Mouse (Mus musculus) urinary bladder, postnatal 4 days (tissue): ENCODE results near the gene Sept3.
A peak's percentile ranks its signal among the peaks of the same experiment; 100 is the strongest.

Source experiments
- DNase-seq, 2 experiments: peaks; one replicate each; pipeline ENCODE4 v3.0.0; 2021 to 2022; ENCODE audit warnings: low spot score in 2 of 2

Gene Sept3

GRCm38 (mm10) chr15:82271201-82271600, 3.5 kb upstream of the Sept3 start:
- peak in 1 of 2 experiments; percentile 80 for DNase-seq

GRCm38 (mm10) chr15:82272295-82272694, 2.4 kb upstream of the Sept3 start:
- DNase-seq = no peak

- DNase-seq = no peak
These were observed 521 bp downstream of the Sept3 start for GRCm38 (mm10) chr15:82274927-82275901.

- DNase-seq = no peak
These were observed 2.9 kb downstream of the Sept3 start for GRCm38 (mm10) chr15:82277591-82277990.

- DNase-seq = no peak
These were observed 5.9 kb downstream of the Sept3 start for GRCm38 (mm10) chr15:82280638-82281037.

GRCm38 (mm10) chr15:82286157-82286556, 11.5 kb downstream of the Sept3 start:
- no peak for DNase-seq

- DNase-seq = no peak
These were observed 15.6 kb downstream of the Sept3 start for GRCm38 (mm10) chr15:82290252-82290651.

- no peak for DNase-seq
These were observed 18.2 kb downstream of the Sept3 start for GRCm38 (mm10) chr15:82292851-82293250.

GRCm38 (mm10) chr15:82293271-82293711, 18.6 kb downstream of the Sept3 start:
- no peak for DNase-seq

- DNase-seq = no peak
These were observed 19.4 kb downstream of the Sept3 start for GRCm38 (mm10) chr15:82294059-82294458.

GRCm38 (mm10) chr15:82298764-82299561, 24.3 kb downstream of the Sept3 start, which contains the start of gene Wbp2nl:
Gene Wbp2nl (plus strand): TSS chr15:82298954.
- no peak for DNase-seq

GRCm38 (mm10) chr15:82307107-82307506, 32.4 kb downstream of the Sept3 start:
- no peak for DNase-seq

- DNase-seq = no peak
These were observed 33.7 kb downstream of the Sept3 start for GRCm38 (mm10) chr15:82308416-82308815.

- no peak for DNase-seq
These were observed 43.1 kb downstream of the Sept3 start for GRCm38 (mm10) chr15:82317839-82318238.

- no peak for DNase-seq
These were observed 44.9 kb downstream of the Sept3 start for GRCm38 (mm10) chr15:82319613-82320012.

GRCm38 (mm10) chr15:82322195-82322594, 47.5 kb downstream of the Sept3 start:
- no peak for DNase-seq

- DNase-seq = no peak
These were observed 50.7 kb downstream of the Sept3 start for GRCm38 (mm10) chr15:82325382-82325781.

GRCm38 (mm10) chr15:82335194-82335593, 60.5 kb downstream of the Sept3 start:
- DNase-seq = no peak

GRCm38 (mm10) chr15:82336629-82337028, 61.9 kb downstream of the Sept3 start:
- DNase-seq = no peak

GRCm38 (mm10) chr15:82337875-82338274, 63.2 kb downstream of the Sept3 start:
- DNase-seq = no peak

GRCm38 (mm10) chr15:82338593-82339112, 64.0 kb downstream of the Sept3 start, which contains the start of the genes Naga, Pheta2 and Smdt1:
Gene Naga (minus strand): TSS chr15:82338925.
Gene Pheta2 (plus strand): TSS chr15:82338942.
Gene Smdt1 (plus strand): TSS chr15:82338959.
- DNase-seq = peak; percentile 94 to 96

GRCm38 (mm10) chr15:82339150-82339549, 64.5 kb downstream of the Sept3 start:
- no peak for DNase-seq
